Mouse (Mus musculus) frontal cortex, postnatal 36 days (tissue): Measurements from ENCODE around the gene Ak3.
A peak's percentile ranks its signal among the peaks of the same experiment; 100 is the strongest.
"Not testable (repeated sequence)": the region's sequence is repeated elsewhere in the genome, so short reads cannot be mapped to it uniquely, and the experiment has no call there.

Source experiments
- DNase-seq, 2 experiments: peaks; one replicate each; pipeline ENCODE4 v3.0.0; 2022; ENCODE audit warnings: low spot score in 2 of 2

Gene Ak3

DNA sequence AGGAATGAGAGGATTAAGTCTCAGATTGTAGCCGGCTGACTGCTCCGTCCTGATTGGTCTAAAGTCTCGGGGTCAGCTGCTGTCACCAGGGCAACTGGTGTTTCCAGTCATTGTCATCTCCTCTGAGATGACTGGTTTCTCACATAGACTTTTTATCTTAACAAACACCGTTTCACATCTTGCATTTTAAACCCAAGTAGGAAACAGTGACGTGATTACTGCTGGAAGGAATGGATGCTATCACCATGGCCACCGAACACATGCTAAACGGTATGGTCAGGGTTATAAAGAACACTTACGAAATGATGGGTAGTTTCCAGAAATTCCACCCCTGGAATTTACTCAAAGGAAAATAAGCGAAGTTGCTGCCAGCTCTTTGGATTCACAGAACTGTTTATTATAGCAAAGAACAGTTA is 3.4 kb downstream of the Ak3 start:
- DNase-seq, result no peak

- no peak for DNase-seq
These were observed 5.1 kb downstream of the Ak3 start for GRCm38 (mm10) chr19:29042647-29043046.

DNA sequence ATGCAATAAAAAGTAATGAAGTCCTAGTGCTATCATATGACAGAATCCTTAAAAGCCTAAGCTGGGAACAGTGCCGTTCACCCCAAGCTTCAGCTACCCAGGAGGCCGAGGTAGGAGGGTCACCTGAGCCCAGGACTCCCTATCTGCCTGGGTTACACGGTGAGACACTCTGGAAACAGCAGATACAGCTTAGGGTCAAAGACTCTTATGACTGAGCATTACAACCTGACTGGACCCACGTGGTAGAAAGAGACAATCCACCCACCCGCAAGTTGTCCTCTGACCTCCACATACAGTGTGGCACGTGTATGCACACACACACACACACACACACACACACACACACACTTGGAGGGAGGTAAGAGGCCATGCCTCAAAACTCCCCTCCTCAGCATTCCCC is 5.6 kb downstream of the Ak3 start:
- DNase-seq, result no peak

DNA sequence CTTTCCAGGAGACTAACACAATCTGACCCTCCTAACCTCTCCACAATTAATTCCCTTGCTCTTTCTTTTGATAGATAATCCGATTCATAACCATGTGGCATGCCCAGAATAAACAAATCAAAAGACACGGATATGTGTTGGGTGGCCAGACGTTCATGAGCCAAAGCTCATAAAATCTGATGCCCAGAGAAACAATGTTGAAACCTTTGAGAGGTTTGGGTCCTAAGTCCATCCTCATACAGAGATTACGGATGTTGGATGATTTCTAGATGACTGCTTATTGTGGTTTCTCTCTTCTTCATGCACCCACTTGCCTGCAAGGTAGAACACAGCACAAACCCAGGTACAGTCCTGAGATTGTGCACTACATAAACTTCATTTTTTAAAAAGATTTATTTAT is 7.6 kb downstream of the Ak3 start:
- DNase-seq, result no peak

- DNase-seq, result no peak
These were observed 8.4 kb downstream of the Ak3 start for GRCm38 (mm10) chr19:29039334-29039733.

- no peak for DNase-seq
These were observed 10.2 kb downstream of the Ak3 start for GRCm38 (mm10) chr19:29037541-29037940.

- DNase-seq, result no peak
These were observed 10.7 kb downstream of the Ak3 start for GRCm38 (mm10) chr19:29037026-29037425.

DNA sequence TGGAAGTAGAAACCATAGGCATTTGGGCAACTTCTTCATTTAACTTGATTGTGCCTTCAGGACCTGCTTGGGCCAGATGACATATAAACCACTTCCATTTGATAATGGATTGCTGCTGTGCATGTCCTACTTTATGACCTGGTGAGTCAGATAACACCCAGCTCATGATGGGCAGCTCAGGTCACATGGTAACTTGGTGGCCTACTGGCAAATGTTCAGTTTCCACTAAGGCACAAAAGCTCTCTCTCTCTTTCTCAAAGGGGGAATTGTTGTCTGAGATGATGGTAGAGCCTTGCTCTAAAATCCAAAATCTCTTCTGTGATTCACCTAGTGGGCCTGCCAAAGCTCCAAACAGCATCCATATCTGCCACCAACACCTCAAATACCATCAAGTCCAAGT is 15.1 kb downstream of the Ak3 start:
- no peak for DNase-seq

GRCm38 (mm10) chr19:29031788-29032187 is 16.0 kb downstream of the Ak3 start:
- DNase-seq, result no peak

GRCm38 (mm10) chr19:29024391-29024947 is 23.3 kb downstream of the Ak3 start:
- peak in 1 of 2 experiments; percentile 54 for DNase-seq

DNA sequence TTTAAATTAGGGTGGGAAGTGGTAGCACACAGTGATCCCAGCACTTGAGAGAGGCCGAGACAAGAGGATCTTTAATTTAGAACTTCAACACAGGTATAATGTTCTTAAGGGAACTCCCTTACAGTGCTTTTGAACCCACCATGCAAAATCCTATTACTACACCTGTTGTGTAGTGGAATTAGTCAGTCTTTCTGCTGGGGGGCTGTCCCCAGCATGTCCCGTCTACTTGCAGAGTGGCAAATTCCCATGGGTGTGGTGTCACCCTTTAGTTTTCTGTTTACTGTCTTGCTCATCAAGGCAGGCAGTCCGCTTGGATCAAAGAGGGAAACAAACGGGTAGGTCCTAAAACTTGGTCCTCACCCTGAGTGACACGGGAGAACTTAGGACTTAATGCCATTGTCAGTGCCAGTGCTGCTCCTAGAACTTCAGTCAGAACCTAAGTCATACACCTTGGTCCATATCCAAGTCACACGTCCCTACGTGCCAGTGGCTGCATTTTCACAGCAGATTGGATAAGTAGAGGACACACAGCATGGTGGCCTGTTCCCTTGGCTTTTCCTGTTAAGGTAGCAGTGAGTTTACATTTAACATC is 25.9 kb downstream of the Ak3 start:
- no peak for DNase-seq

- DNase-seq, result no peak
These were observed 28.1 kb downstream of the Ak3 start for GRCm38 (mm10) chr19:29019647-29020046.

DNA sequence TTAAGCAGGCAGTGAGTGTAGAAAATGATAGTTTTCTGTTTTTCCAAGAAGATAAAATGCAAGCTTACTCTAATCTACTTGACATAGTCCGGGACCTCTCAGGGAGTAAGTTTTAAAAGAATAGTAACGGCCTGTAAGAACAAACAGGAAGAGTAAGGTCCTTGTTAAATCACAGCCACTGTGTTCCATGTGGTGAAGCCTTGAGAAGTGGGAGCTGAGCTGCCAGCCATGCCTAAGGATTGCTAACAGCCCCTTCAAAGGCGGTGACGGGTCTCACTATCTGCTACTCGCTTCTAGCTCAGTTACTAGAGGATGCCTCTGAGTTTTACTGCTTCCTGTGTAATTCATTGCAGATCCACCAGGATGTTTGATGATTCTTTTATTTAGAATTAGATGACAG is 31.0 kb downstream of the Ak3 start:
- DNase-seq, result no peak

GRCm38 (mm10) chr19:29016204-29016765 is 31.5 kb downstream of the Ak3 start:
- DNase-seq, result no peak

GRCm38 (mm10) chr19:29015410-29016203 is 32.2 kb downstream of the Ak3 start:
- no peak for DNase-seq

DNA sequence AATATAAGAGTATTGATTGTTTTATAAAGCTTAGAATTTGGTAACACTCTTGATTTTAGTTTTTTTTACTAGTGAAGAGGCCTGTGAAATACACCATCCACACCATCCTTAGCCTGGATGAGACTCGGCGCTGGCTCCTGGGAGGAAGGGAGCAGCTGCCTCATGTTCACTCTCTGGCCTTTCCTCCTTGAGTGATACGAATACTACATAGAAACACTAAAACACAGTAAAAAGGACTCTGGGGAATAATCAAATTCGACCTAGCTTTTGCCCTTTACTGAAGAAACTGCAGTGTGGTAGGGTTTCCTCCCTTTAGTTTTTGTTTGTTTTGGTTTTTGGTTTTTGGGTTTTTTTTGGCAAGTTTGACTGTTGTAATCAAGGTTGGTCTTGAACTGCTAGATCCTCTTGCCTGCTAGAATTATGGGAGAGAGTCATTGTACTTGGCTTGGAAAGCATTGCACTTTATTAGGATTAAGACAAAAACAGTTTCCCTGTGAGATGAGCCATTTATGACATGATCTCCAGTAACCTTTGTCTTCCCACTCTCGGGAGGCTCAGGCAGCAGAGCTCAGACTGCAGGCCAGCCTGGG is 33.2 kb downstream of the Ak3 start:
- DNase-seq, result no peak

GRCm38 (mm10) chr19:29011355-29011990 is 36.3 kb downstream of the Ak3 start:
- DNase-seq, result no peak

DNA sequence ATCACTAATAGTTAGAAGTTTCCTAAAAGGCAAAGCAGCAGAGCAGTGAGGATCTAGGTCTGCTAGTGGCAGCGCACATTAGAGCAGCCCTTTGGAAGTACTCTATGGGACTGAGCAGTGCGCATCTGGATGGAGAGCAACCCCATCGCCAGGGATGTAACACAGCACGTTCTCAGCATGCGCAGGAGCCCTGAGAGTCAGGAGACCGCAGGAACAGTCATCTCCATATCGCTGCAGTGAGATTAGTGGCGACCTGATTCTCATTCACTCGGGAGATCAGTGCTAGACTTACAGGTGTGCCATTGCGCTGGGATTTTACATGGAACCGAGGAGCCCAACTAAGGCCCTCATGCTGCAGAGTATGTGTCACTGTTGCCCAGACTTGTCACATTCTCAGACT is 38.7 kb downstream of the Ak3 start:
- no peak for DNase-seq

- DNase-seq, result no peak
These were observed 39.6 kb downstream of the Ak3 start for GRCm38 (mm10) chr19:29008069-29008706.

- not testable (repeated sequence) for DNase-seq
These were observed 47.4 kb downstream of the Ak3 start for GRCm38 (mm10) chr19:29000321-29000720.

DNA sequence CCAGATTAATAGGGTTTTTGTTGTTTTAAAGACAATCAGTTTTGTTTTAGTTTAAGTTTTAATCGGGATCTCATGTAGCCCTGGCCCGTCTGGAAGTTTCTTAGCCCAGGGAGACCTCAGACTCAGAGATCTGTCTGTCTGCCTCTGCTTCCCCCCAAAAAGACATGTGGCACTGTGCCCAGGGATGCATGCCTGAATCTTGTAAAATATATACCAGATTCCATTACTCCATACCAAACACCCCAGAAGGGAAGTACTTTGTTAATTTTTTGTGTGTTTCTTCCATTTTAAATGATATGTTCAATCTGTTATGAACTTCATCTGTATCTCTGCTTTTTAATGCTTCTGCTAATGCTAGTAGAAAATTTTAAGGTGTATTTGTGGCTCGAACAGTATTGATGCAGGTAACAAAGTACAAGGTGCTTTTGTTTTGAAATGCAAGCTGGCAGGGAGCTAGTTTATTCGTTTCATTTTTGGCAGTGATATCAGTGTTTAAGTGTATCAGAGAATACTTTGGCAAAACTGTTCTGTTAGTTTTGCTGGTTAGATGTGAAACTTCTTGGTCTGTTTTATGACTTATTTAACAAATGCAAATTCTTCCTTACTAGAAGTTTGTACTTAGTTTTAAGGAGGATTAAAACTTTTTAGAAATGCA is 49.7 kb downstream of the Ak3 start:
- DNase-seq, result no peak
